Mouse (Mus musculus): ENCODE data around the gene Tmem132c. TPM values are rescaled to one million over a fixed set of nuclear protein-coding genes. Genes with fewer than 3 reads are reported as not detected.

The Tmem132c gene
- polyA plus RNA-seq, 1 experiment from 2014 or later: 22.3 TPM

DNA sequence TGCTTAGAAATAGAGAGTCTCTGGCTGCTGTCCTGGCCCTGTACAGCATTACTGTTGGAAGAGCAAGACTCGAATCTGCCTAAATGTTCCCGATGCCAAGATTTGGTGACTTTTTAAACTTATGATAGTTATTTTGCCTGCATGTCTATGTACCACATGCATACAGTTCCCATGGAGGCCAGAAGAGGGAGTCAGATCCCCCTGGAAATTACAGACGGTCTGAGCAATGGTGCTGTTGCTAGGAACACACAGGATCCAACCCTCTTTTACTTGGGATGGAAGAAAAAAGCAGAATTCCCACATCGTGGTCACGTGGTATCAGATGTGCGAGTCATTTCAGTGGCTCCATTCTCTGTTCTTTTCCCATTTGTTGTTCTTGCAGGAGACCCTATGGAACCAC is 351.2 kb downstream of the Tmem132c start:
- 79% methylated on average over 6 of the region's 6 CpGs for WGBS
- H3K9ac ChIP-seq (ENCODE audit: low read depth, low read length): no peak overlapping the region
- peaks cover 63% of the 10 kb centered on the region for H3K36me3 ChIP-seq (ENCODE audit: control insufficient read depth, insufficient read depth, low read length)
- H3K27ac ChIP-seq (replicated peaks; ENCODE audit: low read depth, low read length): no peak overlapping the region
- ATAC-seq (ENCODE audit: low read depth): no peak
- no peaks in the 10 kb centered on the region for H3K4me1 ChIP-seq (ENCODE audit: control insufficient read depth, insufficient read depth, low read length)
- no peak overlapping the region for H3K4me3 ChIP-seq (ENCODE audit: low read depth, low read length)
- H3K4me2 ChIP-seq (ENCODE audit: low read depth, low read length): no peak overlapping the region
- H3K9me3 ChIP-seq (ENCODE audit: control insufficient read depth, low read length): no peaks in the 10 kb centered on the region
- no peak for DNase-seq (ENCODE audit: low spot score)
- no peaks in the 10 kb centered on the region for H3K27me3 ChIP-seq (replicated peaks; ENCODE audit: control insufficient read depth, insufficient read depth, low read length)

DNA sequence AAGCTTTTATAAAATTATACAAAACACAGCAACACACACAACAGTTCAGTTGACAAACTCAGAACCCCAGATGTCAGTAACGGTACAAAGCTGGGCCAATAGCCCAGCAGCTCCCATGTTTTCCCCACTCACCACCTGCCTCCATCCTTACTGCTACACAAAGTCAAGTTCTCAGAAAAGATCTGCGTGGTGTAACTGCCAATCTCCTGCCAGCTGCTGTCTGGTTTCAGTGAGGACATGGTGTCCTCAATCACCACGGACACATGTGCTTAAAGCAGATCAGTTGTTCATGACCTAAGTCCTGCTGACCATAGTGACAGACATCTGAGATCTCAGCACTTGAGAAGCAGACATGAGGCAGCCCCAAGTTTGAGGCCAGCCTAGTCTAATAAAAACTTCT is 354.1 kb downstream of the Tmem132c start:
- H3K36me3 ChIP-seq (ENCODE audit: control insufficient read depth, insufficient read depth, low read length): peaks cover 87% of the 10 kb centered on the region
- 85% methylated on average over 3 of the region's 3 CpGs for WGBS
- no peak overlapping the region for H3K27ac ChIP-seq (replicated peaks; ENCODE audit: low read depth, low read length)
- no peaks in the 10 kb centered on the region for H3K27me3 ChIP-seq (replicated peaks; ENCODE audit: control insufficient read depth, insufficient read depth, low read length)
- H3K4me1 ChIP-seq (ENCODE audit: control insufficient read depth, insufficient read depth, low read length): no peaks in the 10 kb centered on the region
- no peak for ATAC-seq (ENCODE audit: low read depth)
- H3K9me3 ChIP-seq (ENCODE audit: control insufficient read depth, low read length): no peaks in the 10 kb centered on the region
- no peak overlapping the region for H3K4me2 ChIP-seq (ENCODE audit: low read depth, low read length)
- no peak overlapping the region for H3K4me3 ChIP-seq (ENCODE audit: low read depth, low read length)
- no peak for DNase-seq (ENCODE audit: low spot score)
- no peak overlapping the region for H3K9ac ChIP-seq (ENCODE audit: low read depth, low read length)

DNA sequence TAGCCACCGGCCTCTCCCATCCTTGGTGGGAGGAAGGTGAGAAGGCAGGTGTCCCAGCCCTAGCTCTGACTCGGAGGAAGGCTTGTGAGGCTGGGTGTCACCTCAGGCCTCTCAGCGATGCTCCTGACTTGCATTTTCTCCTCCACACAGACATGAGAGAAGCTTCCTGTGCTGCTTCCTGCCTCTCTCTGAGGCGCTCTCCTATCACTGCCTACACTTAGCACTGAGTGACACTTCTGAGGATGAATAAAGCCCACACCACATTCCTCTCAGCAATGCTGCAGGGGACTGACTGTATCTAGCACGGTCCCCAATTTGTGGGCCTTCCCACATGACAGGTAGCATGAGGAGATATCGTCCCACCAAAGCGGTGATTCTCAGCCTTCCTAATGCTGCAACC is 355.3 kb downstream of the Tmem132c start:
- no peak for DNase-seq (ENCODE audit: low spot score)
- WGBS: 93% methylated on average over 6 of the region's 7 CpGs
- H3K9me3 ChIP-seq (ENCODE audit: control insufficient read depth, low read length): no peaks in the 10 kb centered on the region
- no peaks in the 10 kb centered on the region for H3K4me1 ChIP-seq (ENCODE audit: control insufficient read depth, insufficient read depth, low read length)
- no peak overlapping the region for H3K27ac ChIP-seq (replicated peaks; ENCODE audit: low read depth, low read length)
- H3K4me3 ChIP-seq (ENCODE audit: low read depth, low read length): no peak overlapping the region
- no peaks in the 10 kb centered on the region for H3K27me3 ChIP-seq (replicated peaks; ENCODE audit: control insufficient read depth, insufficient read depth, low read length)
- ATAC-seq (ENCODE audit: low read depth): no peak
- no peak overlapping the region for H3K9ac ChIP-seq (ENCODE audit: low read depth, low read length)
- H3K36me3 ChIP-seq (ENCODE audit: control insufficient read depth, insufficient read depth, low read length): peaks cover 97% of the 10 kb centered on the region
- H3K4me2 ChIP-seq (ENCODE audit: low read depth, low read length): no peak overlapping the region

DNA sequence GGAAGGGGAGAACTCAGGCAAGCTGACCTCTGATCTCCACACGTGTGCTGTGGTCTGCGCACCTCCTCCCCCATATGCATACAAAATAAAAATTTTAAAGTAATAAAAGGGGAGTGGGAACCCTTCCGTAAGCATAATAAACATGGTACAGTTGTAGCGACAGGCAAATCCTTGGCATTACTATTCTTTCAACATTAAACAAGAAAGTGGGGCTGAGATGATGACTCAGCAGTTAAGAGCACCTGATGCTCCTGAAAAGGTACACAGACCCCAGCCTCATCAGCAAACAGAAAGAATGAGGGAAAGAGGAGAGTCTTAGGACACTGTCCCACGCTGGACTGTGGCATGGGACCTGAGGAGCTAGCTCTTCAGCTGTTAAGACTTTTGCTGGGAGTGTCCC is 361.4 kb downstream of the Tmem132c start:
- H3K27me3 ChIP-seq (replicated peaks; ENCODE audit: control insufficient read depth, insufficient read depth, low read length): no peaks in the 10 kb centered on the region
- no peak overlapping the region for H3K4me2 ChIP-seq (ENCODE audit: low read depth, low read length)
- H3K4me1 ChIP-seq (ENCODE audit: control insufficient read depth, insufficient read depth, low read length): no peaks in the 10 kb centered on the region
- ATAC-seq (ENCODE audit: low read depth): no peak
- WGBS: 92% methylated on average over 5 of the region's 5 CpGs
- no peak overlapping the region for H3K27ac ChIP-seq (replicated peaks; ENCODE audit: low read depth, low read length)
- H3K36me3 ChIP-seq (ENCODE audit: control insufficient read depth, insufficient read depth, low read length): peaks cover 96% of the 10 kb centered on the region
- H3K9me3 ChIP-seq (ENCODE audit: control insufficient read depth, low read length): no peaks in the 10 kb centered on the region
- H3K9ac ChIP-seq (ENCODE audit: low read depth, low read length): no peak overlapping the region
- no peak overlapping the region for H3K4me3 ChIP-seq (ENCODE audit: low read depth, low read length)
- DNase-seq (ENCODE audit: low spot score): no peak

DNA sequence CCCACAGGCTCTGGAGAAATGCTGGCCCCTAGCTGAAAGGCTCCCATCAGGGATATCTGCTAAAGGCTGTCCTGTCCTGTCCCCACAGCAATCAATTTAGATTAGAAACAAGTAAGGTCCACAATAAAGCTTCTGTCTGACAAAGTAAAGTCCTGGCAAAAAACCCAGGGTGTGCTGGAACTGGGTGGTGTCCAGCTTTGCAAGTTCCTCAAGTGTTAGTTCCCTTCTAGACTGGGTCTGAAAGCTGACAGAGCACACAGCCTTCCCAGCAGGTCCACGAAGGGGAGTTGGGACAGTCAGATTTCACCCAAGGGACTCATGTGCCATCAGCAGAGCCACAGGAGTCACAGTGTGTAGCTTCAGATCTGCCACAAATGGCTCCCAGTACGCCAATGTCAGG is 365.9 kb downstream of the Tmem132c start:
- H3K4me1 ChIP-seq (ENCODE audit: control insufficient read depth, insufficient read depth, low read length): no peaks in the 10 kb centered on the region
- 97% methylated on average over 2 of the region's 2 CpGs for WGBS
- H3K9me3 ChIP-seq (ENCODE audit: control insufficient read depth, low read length): no peaks in the 10 kb centered on the region
- H3K9ac ChIP-seq (ENCODE audit: low read depth, low read length): no peak overlapping the region
- H3K4me2 ChIP-seq (ENCODE audit: low read depth, low read length): no peak overlapping the region
- H3K27me3 ChIP-seq (replicated peaks; ENCODE audit: control insufficient read depth, insufficient read depth, low read length): no peaks in the 10 kb centered on the region
- H3K27ac ChIP-seq (replicated peaks; ENCODE audit: low read depth, low read length): no peak overlapping the region
- peaks cover 60% of the 10 kb centered on the region for H3K36me3 ChIP-seq (ENCODE audit: control insufficient read depth, insufficient read depth, low read length)
- no peak for ATAC-seq (ENCODE audit: low read depth)
- no peak for DNase-seq (ENCODE audit: low spot score)
- no peak overlapping the region for H3K4me3 ChIP-seq (ENCODE audit: low read depth, low read length)

DNA sequence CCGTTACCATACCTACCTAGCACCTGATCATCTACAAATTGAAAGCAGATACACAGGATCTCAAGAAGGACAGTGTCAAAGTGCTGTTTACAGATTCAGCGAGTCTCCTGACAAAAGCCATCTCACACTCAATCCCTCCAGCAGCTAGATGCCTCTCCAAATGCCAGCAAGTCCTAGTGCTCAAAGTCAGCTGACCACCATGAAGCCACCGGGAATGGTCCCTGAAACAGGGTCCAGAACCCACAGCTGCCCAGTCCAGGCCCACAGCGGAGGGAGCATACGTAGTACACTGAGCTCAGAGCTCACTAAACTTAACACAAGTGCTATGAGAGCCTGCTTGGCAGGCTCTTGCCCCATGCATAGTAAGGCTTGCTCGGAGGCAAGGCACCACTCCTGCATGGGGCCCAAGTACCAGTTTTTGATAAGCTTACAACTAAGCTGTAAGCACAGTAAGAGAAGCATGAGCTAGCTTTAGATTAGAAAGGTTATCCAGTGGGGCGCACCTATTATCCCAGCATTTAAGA is 367.6 kb downstream of the Tmem132c start:
- ATAC-seq (ENCODE audit: low read depth) (no peak), DNase-seq (ENCODE audit: low spot score) (no peak)
- Histone ChIP-seq H3K36me3 (ENCODE audit: control insufficient read depth, insufficient read depth, low read length) (peaks cover 43% of the 10 kb centered on the region), H3K27ac (replicated peaks; ENCODE audit: low read depth, low read length) (no peak overlapping the region), H3K4me3 (ENCODE audit: low read depth, low read length) (no peak overlapping the region), H3K9ac (ENCODE audit: low read depth, low read length) (no peak overlapping the region), H3K27me3 (replicated peaks; ENCODE audit: control insufficient read depth, insufficient read depth, low read length) (no peaks in the 10 kb centered on the region), H3K9me3 (ENCODE audit: control insufficient read depth, low read length) (no peaks in the 10 kb centered on the region), H3K4me1 (ENCODE audit: control insufficient read depth, insufficient read depth, low read length) (no peaks in the 10 kb centered on the region), H3K4me2 (ENCODE audit: low read depth, low read length) (no peak overlapping the region)
- WGBS: 81% methylated on average over 7 of the region's 7 CpGs

DNA sequence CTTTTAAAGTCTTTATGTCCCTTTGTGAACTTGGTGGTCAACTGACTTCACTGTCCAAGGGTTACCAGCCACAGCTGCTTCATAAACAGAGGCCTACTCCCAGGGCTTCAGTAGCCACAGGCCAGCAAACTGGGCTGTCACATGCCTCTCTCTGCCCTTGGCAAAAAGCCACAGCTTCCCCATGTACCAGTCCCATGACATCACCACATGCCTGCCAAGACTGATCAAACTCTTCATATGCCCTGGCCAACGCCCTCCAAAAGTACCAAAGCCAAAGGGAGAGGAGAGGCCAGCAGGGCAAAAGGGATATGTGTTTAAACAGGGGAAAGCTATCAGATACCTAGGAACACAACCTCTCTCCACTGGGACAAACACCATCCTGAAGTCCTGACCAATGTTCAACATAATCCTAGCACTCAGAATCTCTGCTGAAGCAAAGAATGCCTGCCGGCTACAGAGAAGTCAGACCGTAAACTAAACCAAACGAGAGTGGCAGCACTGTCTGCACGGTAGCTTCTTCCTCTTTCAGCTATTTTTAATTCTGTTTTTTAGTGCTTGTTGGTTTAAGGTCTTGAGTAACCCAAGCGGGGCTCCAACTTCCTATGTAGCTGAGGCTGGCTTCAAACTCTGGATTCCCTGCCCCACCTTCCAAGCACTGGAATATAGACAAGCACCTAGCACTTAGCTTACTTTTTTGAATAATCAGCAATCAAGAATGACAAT is 369.3 kb downstream of the Tmem132c start:
- H3K27ac ChIP-seq (replicated peaks; ENCODE audit: low read depth, low read length): no peak overlapping the region
- no peak for ATAC-seq (ENCODE audit: low read depth)
- peaks cover 28% of the 10 kb centered on the region for H3K36me3 ChIP-seq (ENCODE audit: control insufficient read depth, insufficient read depth, low read length)
- no peak for DNase-seq (ENCODE audit: low spot score)
- H3K9ac ChIP-seq (ENCODE audit: low read depth, low read length): no peak overlapping the region
- H3K4me1 ChIP-seq (ENCODE audit: control insufficient read depth, insufficient read depth, low read length): peaks cover 9% of the 10 kb centered on the region
- WGBS: 83% methylated on average over 6 of the region's 6 CpGs
- no peak overlapping the region for H3K4me3 ChIP-seq (ENCODE audit: low read depth, low read length)
- H3K27me3 ChIP-seq (replicated peaks; ENCODE audit: control insufficient read depth, insufficient read depth, low read length): no peaks in the 10 kb centered on the region
- no peak overlapping the region for H3K4me2 ChIP-seq (ENCODE audit: low read depth, low read length)
- H3K9me3 ChIP-seq (ENCODE audit: control insufficient read depth, low read length): no peaks in the 10 kb centered on the region

DNA sequence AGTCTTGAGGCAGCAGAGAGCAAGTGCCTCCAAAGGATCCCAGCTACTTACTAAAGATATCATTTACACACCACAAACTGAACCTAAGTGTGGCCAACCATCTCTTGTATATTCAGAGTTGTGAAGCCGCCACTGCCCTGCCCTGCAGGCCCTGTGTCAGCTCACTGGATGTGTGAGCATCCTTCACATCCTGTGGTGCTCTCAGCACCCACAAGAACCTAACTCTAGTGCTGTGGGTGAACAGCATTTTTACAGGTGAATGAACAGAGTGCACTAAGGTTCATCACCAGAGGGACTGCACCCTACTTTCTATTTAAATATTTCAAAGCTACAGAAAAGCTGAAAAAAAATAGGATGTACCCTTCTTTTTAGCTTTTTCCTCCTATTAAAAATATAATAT is 370.3 kb downstream of the Tmem132c start:
- H3K9me3 ChIP-seq (ENCODE audit: control insufficient read depth, low read length): no peaks in the 10 kb centered on the region
- no peak for ATAC-seq (ENCODE audit: low read depth)
- H3K27ac ChIP-seq (replicated peaks; ENCODE audit: low read depth, low read length): no peak overlapping the region
- H3K27me3 ChIP-seq (replicated peaks; ENCODE audit: control insufficient read depth, insufficient read depth, low read length): no peaks in the 10 kb centered on the region
- no peak for DNase-seq (ENCODE audit: low spot score)
- no peak overlapping the region for H3K9ac ChIP-seq (ENCODE audit: low read depth, low read length)
- peaks cover 19% of the 10 kb centered on the region for H3K36me3 ChIP-seq (ENCODE audit: control insufficient read depth, insufficient read depth, low read length)
- no peak overlapping the region for H3K4me2 ChIP-seq (ENCODE audit: low read depth, low read length)
- H3K4me1 ChIP-seq (ENCODE audit: control insufficient read depth, insufficient read depth, low read length): peaks cover 14% of the 10 kb centered on the region
- H3K4me3 ChIP-seq (ENCODE audit: low read depth, low read length): no peak overlapping the region
- WGBS: 69% methylated on average over 1 of the region's 1 CpGs

DNA sequence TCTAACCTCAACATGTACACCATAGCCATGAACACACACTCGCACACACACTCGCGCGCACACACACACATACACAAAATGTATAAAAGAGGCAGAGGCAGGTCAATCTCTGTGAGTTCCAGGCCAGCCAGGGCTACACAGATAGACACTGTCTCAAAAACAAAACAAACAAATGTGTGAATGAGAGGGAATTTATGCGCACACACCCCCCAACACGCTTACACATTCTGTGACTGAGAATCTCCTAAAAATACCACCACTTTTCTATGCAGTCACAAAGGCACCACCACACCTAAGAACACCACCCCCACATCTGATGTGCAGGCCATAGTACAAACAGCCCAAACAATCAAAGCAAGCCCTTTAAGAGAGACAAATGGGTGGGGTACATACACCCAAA is 370.8 kb downstream of the Tmem132c start:
- H3K27me3 ChIP-seq (replicated peaks; ENCODE audit: control insufficient read depth, insufficient read depth, low read length): no peaks in the 10 kb centered on the region
- no peaks in the 10 kb centered on the region for H3K9me3 ChIP-seq (ENCODE audit: control insufficient read depth, low read length)
- H3K4me2 ChIP-seq (ENCODE audit: low read depth, low read length): no peak overlapping the region
- DNase-seq (ENCODE audit: low spot score) (no peak), ATAC-seq (ENCODE audit: low read depth) (no peak)
- 95% methylated on average over 6 of the region's 6 CpGs for WGBS
- no peak overlapping the region for H3K9ac ChIP-seq (ENCODE audit: low read depth, low read length)
- H3K36me3 ChIP-seq (ENCODE audit: control insufficient read depth, insufficient read depth, low read length): peaks cover 14% of the 10 kb centered on the region
- no peak overlapping the region for H3K27ac ChIP-seq (replicated peaks; ENCODE audit: low read depth, low read length)
- H3K4me1 ChIP-seq (ENCODE audit: control insufficient read depth, insufficient read depth, low read length): peaks cover 14% of the 10 kb centered on the region
- H3K4me3 ChIP-seq (ENCODE audit: low read depth, low read length): no peak overlapping the region

Measured in embryonic facial prominence, embryonic 14.5 days (tissue).